Mouse (Mus musculus): ENCODE results near the gene Styxl1. TPM values are rescaled to one million over a fixed set of nuclear protein-coding genes. Genes with fewer than 3 reads are reported as not detected.

The Styxl1 gene
- polyA plus RNA-seq, 1 experiment from 2014 or later: 0.14 TPM

DNA sequence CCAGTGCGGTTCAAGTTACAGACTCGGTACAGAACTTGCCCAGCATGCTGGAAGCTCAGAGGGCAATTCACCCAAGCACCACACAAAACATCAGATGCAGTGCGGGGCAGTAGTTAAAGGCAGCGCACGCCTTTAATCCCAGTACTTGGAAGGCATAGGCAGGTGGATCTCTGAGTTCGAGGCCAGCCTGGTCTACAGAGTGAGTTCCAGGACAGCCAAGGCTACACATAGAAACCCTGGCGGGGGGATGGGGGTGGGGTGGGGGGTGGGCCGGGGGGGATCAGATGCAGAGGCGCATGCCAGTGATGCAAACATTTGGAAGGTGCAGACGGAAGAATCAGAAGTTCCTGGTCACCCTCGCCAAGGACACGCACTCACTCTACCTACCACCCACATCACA lies 33.4 kb downstream of the Styxl1 start:
- no peaks in the 10 kb centered on the region for H3K9me3 ChIP-seq
- DNase-seq (ENCODE audit: low spot score): no peak
- peaks cover 21% of the 10 kb centered on the region for H3K4me1 ChIP-seq
- H3K36me3 ChIP-seq: peaks cover 21% of the 10 kb centered on the region
- peak overlapping the region; percentile 86 for H3K27ac ChIP-seq
- WGBS: 16% methylated on average over 12 of the region's 12 CpGs
- H3K27me3 ChIP-seq (ENCODE audit: insufficient read depth, poor library complexity, severe bottlenecking): peaks cover 7% of the 10 kb centered on the region; the same call in 1 of the 2 replicates
- H3K4me3 ChIP-seq: peak overlapping the region; percentile 79

- Histone ChIP-seq H3K9me3 (no peaks in the 10 kb centered on the region), H3K27me3 (ENCODE audit: insufficient read depth, poor library complexity, severe bottlenecking) (peaks cover 7% of the 10 kb centered on the region; the same call in 1 of the 2 replicates), H3K4me3 (peak within 1 kb of the TSS; percentile 79), H3K27ac (peak within 1 kb of the TSS; percentile 86), H3K36me3 (peaks cover 24% of the 10 kb centered on the region), H3K4me1 (peaks cover 21% of the 10 kb centered on the region)
- DNase-seq (ENCODE audit: low spot score): peak; percentile 98
- WGBS: under 1% methylated on average over 60 of the region's 60 CpGs
Measured at GRCm38 (mm10) chr5:135743741-135744609, 34.2 kb downstream of the Styxl1 start, which contains the start of gene Tmem120a. Gene Tmem120a, minus strand, starts transcription at chr5:135744448.

DNA sequence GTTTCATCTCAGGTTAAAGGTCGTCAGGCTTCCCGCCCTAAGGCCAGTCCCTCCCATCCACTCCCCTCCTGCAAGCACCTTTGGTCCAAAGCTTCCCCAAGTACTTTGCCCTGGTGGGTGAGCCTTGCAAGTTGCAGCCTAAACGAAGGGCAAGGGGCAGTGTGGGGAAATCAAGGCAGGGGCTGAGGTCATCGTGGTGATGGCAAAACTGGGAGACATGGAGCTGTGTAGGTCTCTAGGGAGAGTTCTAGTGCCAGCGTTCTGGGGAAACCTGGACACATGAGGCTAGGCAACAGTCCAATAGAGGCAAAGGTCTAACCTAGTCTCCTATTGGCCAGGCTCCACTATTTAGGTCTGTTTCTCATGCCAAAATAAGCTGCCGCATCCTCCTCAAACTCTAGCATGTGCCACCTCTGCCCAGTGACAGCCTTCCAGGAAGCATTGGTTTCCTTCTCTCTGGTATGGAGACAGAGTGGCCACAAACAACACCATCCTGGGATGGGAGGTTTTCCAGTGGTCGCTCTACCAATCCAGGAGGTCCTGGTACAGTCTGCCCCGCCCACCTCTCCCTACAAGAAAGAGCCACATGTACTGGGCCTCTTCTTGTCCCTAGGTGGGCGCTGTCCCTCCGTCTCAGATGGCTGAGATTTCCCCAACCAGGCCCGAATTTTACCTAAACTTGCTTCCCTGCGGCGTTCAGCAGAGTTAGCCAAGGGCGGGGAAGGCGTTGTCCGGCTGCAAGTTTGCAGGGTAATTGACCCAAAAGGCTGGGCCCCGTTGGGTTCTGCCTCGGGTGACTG lies 35.0 kb downstream of the Styxl1 start:
- H3K27ac ChIP-seq: peak overlapping the region; percentile 86; the same call in 1 of the 2 replicates
- H3K27me3 ChIP-seq (ENCODE audit: insufficient read depth, poor library complexity, severe bottlenecking): peaks cover 7% of the 10 kb centered on the region; the same call in 1 of the 2 replicates
- H3K4me1 ChIP-seq: peaks cover 24% of the 10 kb centered on the region
- 21% methylated on average over 18 of the region's 18 CpGs for WGBS
- peak overlapping the region; percentile 79 for H3K4me3 ChIP-seq
- no peaks in the 10 kb centered on the region for H3K9me3 ChIP-seq
- no peak for DNase-seq (ENCODE audit: low spot score)
- peaks cover 24% of the 10 kb centered on the region for H3K36me3 ChIP-seq

- DNase-seq (ENCODE audit: low spot score): no peak
- Histone ChIP-seq H3K27me3 (ENCODE audit: insufficient read depth, poor library complexity, severe bottlenecking) (peaks cover 7% of the 10 kb centered on the region; the same call in 1 of the 2 replicates), H3K27ac (no peak overlapping the region), H3K4me3 (no peak overlapping the region), H3K36me3 (peaks cover 26% of the 10 kb centered on the region), H3K9me3 (no peaks in the 10 kb centered on the region), H3K4me1 (peaks cover 27% of the 10 kb centered on the region)
- 50% methylated on average over 10 of the region's 10 CpGs for WGBS
Measured at GRCm38 (mm10) chr5:135742156-135742555, 36.0 kb downstream of the Styxl1 start.

GRCm38 (mm10) chr5:135738266-135738665 lies 39.9 kb downstream of the Styxl1 start:
- Histone ChIP-seq H3K4me3 (no peak overlapping the region), H3K9me3 (no peaks in the 10 kb centered on the region), H3K4me1 (peaks cover 14% of the 10 kb centered on the region), H3K36me3 (peaks cover 65% of the 10 kb centered on the region), H3K27me3 (ENCODE audit: insufficient read depth, poor library complexity, severe bottlenecking) (no peaks in the 10 kb centered on the region), H3K27ac (no peak overlapping the region)
- DNase-seq (ENCODE audit: low spot score): no peak
- 22% methylated on average over 6 of the region's 6 CpGs for WGBS

DNA sequence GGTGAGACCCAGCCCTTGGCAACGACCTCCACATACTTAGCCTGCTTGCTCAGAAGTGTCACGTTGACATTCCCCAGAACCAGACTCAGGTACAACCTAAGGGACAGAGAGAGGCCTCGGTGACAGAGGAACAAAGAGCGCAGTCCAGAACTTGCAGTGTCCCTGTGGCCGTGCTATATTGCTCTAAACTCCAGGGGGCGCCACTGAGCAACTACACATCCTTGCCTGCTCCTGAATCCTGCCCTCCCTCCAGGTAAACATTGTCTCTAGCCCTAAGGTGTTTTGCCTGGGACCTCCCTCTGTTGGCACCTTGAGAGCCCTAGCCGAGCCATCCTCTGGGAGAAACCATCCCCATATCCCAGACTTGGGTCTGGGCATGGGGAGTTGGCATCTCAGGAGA lies 41.0 kb downstream of the Styxl1 start:
- WGBS: 64% methylated on average over 7 of the region's 7 CpGs
- Histone ChIP-seq H3K36me3 (peaks cover 74% of the 10 kb centered on the region), H3K27ac (no peak overlapping the region), H3K9me3 (no peaks in the 10 kb centered on the region), H3K27me3 (ENCODE audit: insufficient read depth, poor library complexity, severe bottlenecking) (no peaks in the 10 kb centered on the region), H3K4me1 (peaks cover 6% of the 10 kb centered on the region; the same call in 1 of the 2 replicates), H3K4me3 (no peak overlapping the region)
- no peak for DNase-seq (ENCODE audit: low spot score)

DNA sequence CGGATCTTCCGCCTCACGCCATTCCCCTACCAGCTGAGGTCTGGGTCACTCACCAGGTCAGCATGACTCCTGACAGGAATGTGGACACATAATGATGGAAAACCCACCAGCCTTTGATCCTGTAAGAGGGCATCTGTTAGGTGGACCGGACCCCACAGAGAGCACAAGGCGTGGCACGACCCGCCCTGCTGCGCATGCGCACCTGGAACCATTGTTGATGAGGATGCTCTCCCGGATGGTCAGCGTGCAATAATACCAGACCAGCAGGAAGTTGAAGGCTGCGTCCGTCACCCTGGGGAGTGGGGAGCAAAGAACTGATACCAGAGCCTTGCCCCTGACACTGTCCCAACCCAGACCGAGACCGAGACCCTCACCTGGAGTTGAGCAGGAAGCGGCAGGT lies 41.6 kb downstream of the Styxl1 start:
- peaks cover 74% of the 10 kb centered on the region for H3K36me3 ChIP-seq
- H3K4me3 ChIP-seq: no peak overlapping the region
- no peaks in the 10 kb centered on the region for H3K27me3 ChIP-seq (ENCODE audit: insufficient read depth, poor library complexity, severe bottlenecking)
- no peak overlapping the region for H3K27ac ChIP-seq
- peaks cover 6% of the 10 kb centered on the region; the same call in 1 of the 2 replicates for H3K4me1 ChIP-seq
- WGBS: 93% methylated on average over 16 of the region's 16 CpGs
- no peak for DNase-seq (ENCODE audit: low spot score)
- no peaks in the 10 kb centered on the region for H3K9me3 ChIP-seq

GRCm38 (mm10) chr5:135735741-135736140 lies 42.4 kb downstream of the Styxl1 start:
- Histone ChIP-seq H3K4me1 (peaks cover 6% of the 10 kb centered on the region; the same call in 1 of the 2 replicates), H3K4me3 (no peak overlapping the region), H3K27me3 (ENCODE audit: insufficient read depth, poor library complexity, severe bottlenecking) (no peaks in the 10 kb centered on the region), H3K27ac (no peak overlapping the region), H3K36me3 (peaks cover 75% of the 10 kb centered on the region), H3K9me3 (no peaks in the 10 kb centered on the region)
- 92% methylated on average over 13 of the region's 13 CpGs for WGBS
- no peak for DNase-seq (ENCODE audit: low spot score)

- 89% methylated on average over 42 of the region's 42 CpGs for WGBS
- DNase-seq (ENCODE audit: low spot score): no peak
Measured at GRCm38 (mm10) chr5:135734057-135734680, 44.0 kb downstream of the Styxl1 start.

GRCm38 (mm10) chr5:135733071-135733470 lies 45.1 kb downstream of the Styxl1 start:
- Histone ChIP-seq H3K27ac (no peak overlapping the region), H3K4me3 (no peak overlapping the region), H3K4me1 (peaks cover 3% of the 10 kb centered on the region; the same call in 1 of the 2 replicates), H3K9me3 (no peaks in the 10 kb centered on the region), H3K27me3 (ENCODE audit: insufficient read depth, poor library complexity, severe bottlenecking) (no peaks in the 10 kb centered on the region), H3K36me3 (peaks cover 90% of the 10 kb centered on the region)
- 88% methylated on average over 4 of the region's 4 CpGs for WGBS
- no peak for DNase-seq (ENCODE audit: low spot score)

More at GRCm38 (mm10) chr5:135734057-135734680, 44.0 kb downstream of the Styxl1 start:
- no peaks in the 10 kb centered on the region for H3K9me3 ChIP-seq
- no peak overlapping the region for H3K4me3 ChIP-seq
- peaks cover 82% of the 10 kb centered on the region for H3K36me3 ChIP-seq
- no peaks in the 10 kb centered on the region for H3K27me3 ChIP-seq (ENCODE audit: insufficient read depth, poor library complexity, severe bottlenecking)
- peaks cover 6% of the 10 kb centered on the region; the same call in 1 of the 2 replicates for H3K4me1 ChIP-seq
- no peak overlapping the region for H3K27ac ChIP-seq

DNA sequence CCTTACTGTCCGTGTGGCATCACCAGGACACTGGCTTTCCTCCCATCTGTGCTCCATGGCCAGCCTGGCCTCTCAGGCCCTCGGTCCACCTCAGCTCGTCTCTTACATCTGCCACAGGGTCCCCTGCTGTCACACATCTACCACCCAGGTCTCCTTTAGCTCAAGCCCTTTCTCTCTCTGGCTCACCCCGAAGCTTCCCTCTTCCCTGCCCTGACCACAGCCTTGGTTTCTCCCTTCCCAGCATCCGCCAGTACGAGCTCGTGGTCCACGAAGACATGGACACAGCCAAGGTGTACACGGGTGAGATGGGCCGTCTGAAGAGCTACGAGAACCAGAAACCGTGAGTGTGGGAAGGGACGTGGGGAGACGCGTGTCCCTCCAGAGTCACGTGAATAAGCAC lies 46.9 kb downstream of the Styxl1 start:
- WGBS: 89% methylated on average over 16 of the region's 16 CpGs
- Histone ChIP-seq H3K4me3 (no peak overlapping the region), H3K27me3 (ENCODE audit: insufficient read depth, poor library complexity, severe bottlenecking) (no peaks in the 10 kb centered on the region), H3K4me1 (peaks cover 11% of the 10 kb centered on the region), H3K27ac (no peak overlapping the region), H3K9me3 (no peaks in the 10 kb centered on the region), H3K36me3 (peaks cover 80% of the 10 kb centered on the region)
- no peak for DNase-seq (ENCODE audit: low spot score)

DNA sequence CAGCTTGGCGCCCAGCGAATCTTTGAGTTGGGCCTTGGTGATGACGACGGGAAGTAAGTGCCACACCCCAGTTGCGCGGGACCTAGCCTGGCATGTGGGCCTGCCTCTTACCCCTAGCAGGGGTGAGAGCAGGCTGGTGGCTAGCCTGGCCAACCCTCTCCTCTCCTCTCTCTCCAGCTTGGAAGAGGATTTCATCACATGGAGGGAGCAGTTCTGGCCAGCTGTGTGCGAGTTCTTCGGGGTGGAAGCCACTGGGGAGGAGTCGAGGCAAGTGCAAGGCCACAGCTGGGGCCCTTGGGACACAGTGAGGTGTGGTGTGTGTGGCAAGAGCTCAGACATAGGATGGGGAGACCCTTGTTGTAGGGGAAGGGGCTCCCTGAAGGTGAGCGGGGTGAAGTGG lies 47.3 kb downstream of the Styxl1 start:
- Histone ChIP-seq H3K27ac (no peak overlapping the region), H3K4me3 (no peak overlapping the region), H3K36me3 (peaks cover 76% of the 10 kb centered on the region), H3K27me3 (ENCODE audit: insufficient read depth, poor library complexity, severe bottlenecking) (no peaks in the 10 kb centered on the region), H3K9me3 (no peaks in the 10 kb centered on the region), H3K4me1 (peaks cover 15% of the 10 kb centered on the region)
- DNase-seq (ENCODE audit: low spot score): no peak
- 88% methylated on average over 10 of the region's 10 CpGs for WGBS

Measured in heart, embryonic 10.5 days (tissue).